Comparison of ENCODE assay signal across 8 mouse cellular contexts in genomic region chr5:36958837-36959236, GRCm38 (mm10). TPM values are rescaled to one million over a fixed set of nuclear protein-coding genes. Genes with fewer than 3 reads are reported as not detected.
A peak's percentile ranks its signal among the peaks of the same experiment; 100 is the strongest.
DNase-seq lines count a peak whose midpoint lies in the region; ATAC-seq and TF ChIP-seq lines count a peak whose summit lies in the region.

No protein-coding gene starts in this region.

- no peak overlapping the region for H3K4me2 ChIP-seq in forebrain, embryonic 13.5 days
- H3K4me2 ChIP-seq in liver, embryonic 13.5 days, result no peak overlapping the region

- WGBS in forebrain, embryonic 13.5 days, result 25% methylated on average over 5 of the region's 5 CpGs
- WGBS in liver, embryonic 13.5 days (ENCODE audit: insufficient replicate concordance), result 20% methylated on average over 5 of the region's 5 CpGs
- 24% methylated on average over 5 of the region's 5 CpGs for WGBS in olfactory bulb, adult 2 months

- TF ChIP-seq CTCF in bone marrow macrophage, adult 2 months (IDR thresholded peaks at IDR 0.05; ENCODE audit: low read depth, low read length), result peak; percentile 54
- peak; percentile 48; the same call in 1 of the 2 replicates for TF ChIP-seq CTCF in olfactory bulb, adult 2 months (IDR thresholded peaks at IDR 0.05; ENCODE audit: insufficient read depth, low read depth, low read length)

- no peak overlapping the region for H3K4me3 ChIP-seq in bone marrow macrophage, adult 2 months (ENCODE audit: insufficient read depth, low read length)
- H3K4me3 ChIP-seq in forebrain, embryonic 13.5 days, result no peak overlapping the region
- no peak overlapping the region for H3K4me3 ChIP-seq in liver, embryonic 13.5 days (replicated peaks)
- no peak overlapping the region for H3K4me3 ChIP-seq in olfactory bulb, adult 2 months (ENCODE audit: insufficient read depth, low read depth, low read length)

- TF ChIP-seq POLR2A in bone marrow macrophage, adult 2 months (IDR thresholded peaks at IDR 0.05; ENCODE audit: borderline replicate concordance, low read depth, low read length), result no peak
- no peak for TF ChIP-seq POLR2A in olfactory bulb, adult 2 months (IDR thresholded peaks at IDR 0.05; ENCODE audit: insufficient read depth, low read depth, low read length)

- ATAC-seq in forebrain, embryonic 13.5 days, result peak; percentile 72
- ATAC-seq in inflammation-experienced regulatory T-cells, adult 6 months, result peak; percentile 43
- ATAC-seq in liver, embryonic 13.5 days (ENCODE audit: low read depth), result no peak

- H3K36me3 ChIP-seq in forebrain, embryonic 13.5 days (ENCODE audit: poor library complexity, severe bottlenecking), result no peaks in the 10 kb centered on the region
- H3K36me3 ChIP-seq in liver, embryonic 13.5 days, result no peaks in the 10 kb centered on the region

- DNase-seq in urinary bladder, postnatal 14 days (ENCODE audit: low spot score), result peak; percentile 69
- DNase-seq in urinary bladder, adult 2 months (ENCODE audit: low spot score), result no peak
- peak; percentile 13 for DNase-seq in liver, embryonic 13.5 days
- peak; percentile 78 for DNase-seq in thymus, postnatal 0 days (ENCODE audit: low spot score)

- no peaks in the 10 kb centered on the region for H3K4me1 ChIP-seq in bone marrow macrophage, adult 2 months (ENCODE audit: control insufficient read depth, insufficient read depth, low read length)
- peaks cover 17% of the 10 kb centered on the region for H3K4me1 ChIP-seq in forebrain, embryonic 13.5 days
- H3K4me1 ChIP-seq in liver, embryonic 13.5 days (replicated peaks), result no peaks in the 10 kb centered on the region
- H3K4me1 ChIP-seq in olfactory bulb, adult 2 months (ENCODE audit: control insufficient read depth, insufficient read depth, low read length), result peaks cover 10% of the 10 kb centered on the region

- H3K9me3 ChIP-seq in forebrain, embryonic 13.5 days (replicated peaks), result no peaks in the 10 kb centered on the region
- H3K9me3 ChIP-seq in liver, embryonic 13.5 days (replicated peaks), result no peaks in the 10 kb centered on the region

- no peak overlapping the region for H3K9ac ChIP-seq in forebrain, embryonic 13.5 days
- H3K9ac ChIP-seq in liver, embryonic 13.5 days, result no peak overlapping the region

- no peak overlapping the region for H3K27ac ChIP-seq in bone marrow macrophage, adult 2 months (ENCODE audit: insufficient read depth, low read depth, low read length)
- no peak overlapping the region for H3K27ac ChIP-seq in forebrain, embryonic 13.5 days
- H3K27ac ChIP-seq in liver, embryonic 13.5 days, result no peak overlapping the region
- H3K27ac ChIP-seq in olfactory bulb, adult 2 months (ENCODE audit: insufficient read depth, low read depth, low read length), result no peak overlapping the region

- H3K27me3 ChIP-seq in forebrain, embryonic 13.5 days, result peaks cover 9% of the 10 kb centered on the region; the same call in 1 of the 2 replicates
- H3K27me3 ChIP-seq in liver, embryonic 13.5 days, result no peaks in the 10 kb centered on the region

RNA-seq across cellular contexts. Expression of gene Wfs1, which starts 30.2 kb away (rescaled TPM):
- 14.2 and 24.8 TPM in 2 replicates for polyA plus RNA-seq in urinary bladder, adult 2 months (2012; rRNA removed)
- polyA plus RNA-seq in bone marrow macrophage, adult 2 months (2012; ENCODE audit: insufficient read depth, insufficient read length, missing spikeins), result 3.6 and 4.3 TPM in 2 replicates
- polyA plus RNA-seq in forebrain, embryonic 13.5 days (2015; fragmentation: Nextera tagmentation; extraction: Ambion mirVana), result 5.3 and 6.5 TPM in 2 replicates
- 1 to 10 TPM in 2 of 3 experiments, under 1 TPM in 1; 0.68 to 1.5 (median 1.2) TPM for polyA plus RNA-seq in inflammation-experienced regulatory T-cells, adult 6 months (2017; shearing (Covaris generic))
- 1.1 and 1.2 TPM in 2 replicates for polyA plus RNA-seq in liver, embryonic 13.5 days (2015; fragmentation: Nextera tagmentation; extraction: Ambion mirVana)
- polyA plus RNA-seq in olfactory bulb, adult 2 months (2012; ENCODE audit: insufficient read depth, insufficient read length, low replicate concordance, missing spikeins), result not detected in 2 replicates
- polyA plus RNA-seq in thymus, postnatal 0 days (2015; fragmentation: Nextera tagmentation; extraction: Ambion mirVana), result 2.2 and 2.3 TPM in 2 replicates
